Mouse (Mus musculus): ENCODE data around the gene Atg16l1. TPM values are rescaled to one million over a fixed set of nuclear protein-coding genes. Genes with fewer than 3 reads are reported as not detected.

Atg16l1 gene
- polyA plus RNA-seq (2015; fragmentation: Nextera tagmentation; extraction: Ambion mirVana): 14.6 and 15.7 TPM in 2 replicates

- no peaks in the 10 kb centered on the region for H3K4me1 ChIP-seq (replicated peaks; ENCODE audit: control insufficient read depth, insufficient read depth)
- TF ChIP-seq CTCF (IDR thresholded peaks at IDR 0.05; ENCODE audit: low read depth) (peak; percentile 70), EP300 (optimal IDR thresholded peaks at IDR 0.05) (peak; percentile 23)
- under 1% methylated on average over 78 of the region's 79 CpGs for WGBS
- ATAC-seq (ENCODE audit: low FRiP score, low TSS enrichment): peak; percentile 98
- H3K9ac ChIP-seq (ENCODE audit: low read length): peak within 1 kb of the TSS; percentile 98
- peak within 1 kb of the TSS; percentile 98 for H3K27ac ChIP-seq (replicated peaks)
- peak within 1 kb of the TSS; percentile 59 for H3K4me2 ChIP-seq (replicated peaks; ENCODE audit: low read depth)
- DNase-seq (ENCODE audit: low spot score): peak; percentile 95
- peaks cover 4% of the 10 kb centered on the region; the same call in 1 of the 2 replicates for H3K36me3 ChIP-seq (ENCODE audit: control insufficient read depth, insufficient read depth, low read length)
- H3K4me3 ChIP-seq (ENCODE audit: low read depth, low read length): peak within 1 kb of the TSS; percentile 98
- H3K9me3 ChIP-seq (ENCODE audit: control insufficient read depth, low read length): no peaks in the 10 kb centered on the region
- no peaks in the 10 kb centered on the region for H3K27me3 ChIP-seq (ENCODE audit: control insufficient read depth, insufficient read depth, low read length)
Observed at GRCm38 (mm10) chr1:87755641-87756470, at the start of gene Atg16l1. Gene Atg16l1, plus strand, starts transcription at chr1:87755870.

GRCm38 (mm10) chr1:87706361-87706760 is 49.3 kb upstream of the Atg16l1 start:
- WGBS: 87% methylated on average over 3 of the region's 3 CpGs
- no peaks in the 10 kb centered on the region for H3K27me3 ChIP-seq (ENCODE audit: control insufficient read depth, insufficient read depth, low read length)
- no peak for TF ChIP-seq CTCF (IDR thresholded peaks at IDR 0.05; ENCODE audit: low read depth)
- TF ChIP-seq EP300 (optimal IDR thresholded peaks at IDR 0.05): no peak
- no peak overlapping the region for H3K27ac ChIP-seq (replicated peaks)
- H3K36me3 ChIP-seq (ENCODE audit: control insufficient read depth, insufficient read depth, low read length): no peaks in the 10 kb centered on the region
- H3K4me1 ChIP-seq (replicated peaks; ENCODE audit: control insufficient read depth, insufficient read depth): no peaks in the 10 kb centered on the region
- no peak overlapping the region for H3K9ac ChIP-seq (ENCODE audit: low read length)
- H3K9me3 ChIP-seq (ENCODE audit: control insufficient read depth, low read length): no peaks in the 10 kb centered on the region
- H3K4me2 ChIP-seq (replicated peaks; ENCODE audit: low read depth): no peak overlapping the region
- no peak for DNase-seq (ENCODE audit: low spot score)
- no peak overlapping the region for H3K4me3 ChIP-seq (ENCODE audit: low read depth, low read length)
- ATAC-seq (ENCODE audit: low FRiP score, low TSS enrichment): no peak

- Histone ChIP-seq H3K9me3 (ENCODE audit: control insufficient read depth, low read length) (no peaks in the 10 kb centered on the region), H3K27me3 (ENCODE audit: control insufficient read depth, insufficient read depth, low read length) (no peaks in the 10 kb centered on the region), H3K27ac (replicated peaks) (no peak overlapping the region), H3K36me3 (ENCODE audit: control insufficient read depth, insufficient read depth, low read length) (no peaks in the 10 kb centered on the region), H3K9ac (ENCODE audit: low read length) (no peak overlapping the region), H3K4me2 (replicated peaks; ENCODE audit: low read depth) (no peak overlapping the region), H3K4me1 (replicated peaks; ENCODE audit: control insufficient read depth, insufficient read depth) (no peaks in the 10 kb centered on the region), H3K4me3 (ENCODE audit: low read depth, low read length) (no peak overlapping the region)
- DNase-seq (ENCODE audit: low spot score) (no peak), ATAC-seq (ENCODE audit: low FRiP score, low TSS enrichment) (no peak)
- TF ChIP-seq CTCF (IDR thresholded peaks at IDR 0.05; ENCODE audit: low read depth): no peak
- no peak for TF ChIP-seq EP300 (optimal IDR thresholded peaks at IDR 0.05)
- WGBS: 74% methylated on average over 6 of the region's 6 CpGs
Observed at GRCm38 (mm10) chr1:87709020-87709419, 46.6 kb upstream of the Atg16l1 start.

GRCm38 (mm10) chr1:87709661-87710270 is 45.9 kb upstream of the Atg16l1 start:
- no peak overlapping the region for H3K27ac ChIP-seq (replicated peaks)
- no peak for ATAC-seq (ENCODE audit: low FRiP score, low TSS enrichment)
- H3K4me1 ChIP-seq (replicated peaks; ENCODE audit: control insufficient read depth, insufficient read depth): no peaks in the 10 kb centered on the region
- DNase-seq (ENCODE audit: low spot score): no peak
- no peaks in the 10 kb centered on the region for H3K36me3 ChIP-seq (ENCODE audit: control insufficient read depth, insufficient read depth, low read length)
- H3K27me3 ChIP-seq (ENCODE audit: control insufficient read depth, insufficient read depth, low read length): no peaks in the 10 kb centered on the region
- H3K4me2 ChIP-seq (replicated peaks; ENCODE audit: low read depth): no peak overlapping the region
- H3K9me3 ChIP-seq (ENCODE audit: control insufficient read depth, low read length): no peaks in the 10 kb centered on the region
- no peak overlapping the region for H3K4me3 ChIP-seq (ENCODE audit: low read depth, low read length)
- 81% methylated on average over 7 of the region's 7 CpGs for WGBS
- TF ChIP-seq CTCF (IDR thresholded peaks at IDR 0.05; ENCODE audit: low read depth): no peak
- TF ChIP-seq EP300 (optimal IDR thresholded peaks at IDR 0.05): no peak
- H3K9ac ChIP-seq (ENCODE audit: low read length): no peak overlapping the region

GRCm38 (mm10) chr1:87711938-87712613 is 43.6 kb upstream of the Atg16l1 start:
- H3K4me1 ChIP-seq (replicated peaks; ENCODE audit: control insufficient read depth, insufficient read depth): no peaks in the 10 kb centered on the region
- no peak overlapping the region for H3K4me2 ChIP-seq (replicated peaks; ENCODE audit: low read depth)
- H3K9me3 ChIP-seq (ENCODE audit: control insufficient read depth, low read length): no peaks in the 10 kb centered on the region
- no peak overlapping the region for H3K9ac ChIP-seq (ENCODE audit: low read length)
- TF ChIP-seq EP300 (optimal IDR thresholded peaks at IDR 0.05) (no peak), CTCF (IDR thresholded peaks at IDR 0.05; ENCODE audit: low read depth) (no peak)
- 81% methylated on average over 10 of the region's 10 CpGs for WGBS
- H3K4me3 ChIP-seq (ENCODE audit: low read depth, low read length): no peak overlapping the region
- H3K36me3 ChIP-seq (ENCODE audit: control insufficient read depth, insufficient read depth, low read length): no peaks in the 10 kb centered on the region
- no peaks in the 10 kb centered on the region for H3K27me3 ChIP-seq (ENCODE audit: control insufficient read depth, insufficient read depth, low read length)
- no peak overlapping the region for H3K27ac ChIP-seq (replicated peaks)
- ATAC-seq (ENCODE audit: low FRiP score, low TSS enrichment) (no peak), DNase-seq (ENCODE audit: low spot score) (no peak)
